Mouse (Mus musculus): ENCODE data around the gene Macf1. TPM values are rescaled to one million over a fixed set of nuclear protein-coding genes. Genes with fewer than 3 reads are reported as not detected.

Gene Macf1
- polyA plus RNA-seq (2015; fragmentation: Nextera tagmentation; extraction: Ambion mirVana), result 67.3 and 69.5 TPM in 2 replicates

DNA sequence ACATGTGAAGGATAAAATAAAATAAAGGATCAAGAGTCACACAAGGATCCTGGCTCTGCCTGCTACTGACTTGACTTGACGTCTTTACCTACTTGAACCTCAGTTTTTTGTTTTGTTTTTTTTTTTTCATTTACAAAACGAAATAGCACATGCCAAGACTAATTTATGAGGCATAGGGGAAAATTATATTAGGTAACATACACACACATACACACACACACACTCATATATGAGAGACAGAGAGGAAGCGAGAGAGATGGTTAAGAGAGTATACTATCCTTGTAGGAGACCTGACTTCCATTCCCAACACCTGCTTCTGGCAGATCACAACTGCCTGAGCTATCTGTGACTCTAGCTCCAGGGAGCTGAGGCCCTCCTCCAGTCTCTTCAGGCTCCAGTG is at the start of gene Macf1:
Gene Macf1 (minus strand): TSS at position 101 of the 400 bp plus-strand sequence.
- peaks cover 37% of the 10 kb centered on the region for H3K4me1 ChIP-seq (replicated peaks)
- H3K27me3 ChIP-seq, result no peaks in the 10 kb centered on the region
- H3K36me3 ChIP-seq, result peaks cover 37% of the 10 kb centered on the region
- peak within 1 kb of the TSS; percentile 91 for H3K4me3 ChIP-seq
- H3K27ac ChIP-seq, result no peak within 1 kb of the TSS
- no peak for ATAC-seq (ENCODE audit: low FRiP score)
- peak within 1 kb of the TSS; percentile 98 for H3K9ac ChIP-seq
- H3K4me2 ChIP-seq, result peak within 1 kb of the TSS; percentile 86
- no peaks in the 10 kb centered on the region for H3K9me3 ChIP-seq
- 85% methylated on average over 3 of the region's 3 CpGs for WGBS

DNA sequence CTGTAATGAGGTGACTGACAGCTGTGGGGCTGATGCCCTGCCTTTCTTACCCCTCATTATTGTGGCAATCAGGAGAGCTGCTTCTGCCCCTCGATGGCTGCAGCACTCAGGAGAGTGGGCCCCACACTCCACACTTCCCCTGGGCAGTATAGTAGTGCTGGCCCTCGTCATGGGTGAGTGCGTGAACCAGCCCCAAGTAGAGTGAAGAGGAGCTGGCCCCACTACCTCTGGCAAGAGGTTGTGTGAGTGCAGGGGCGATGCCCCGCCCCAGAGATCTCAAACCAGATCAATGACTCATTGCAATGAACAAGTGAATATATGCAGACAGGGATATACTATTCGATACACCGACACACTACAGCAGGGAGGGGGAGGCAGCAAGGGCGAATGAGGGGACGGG is 49.4 kb upstream of the Macf1 start:
- H3K36me3 ChIP-seq, result peaks cover 52% of the 10 kb centered on the region
- no peak for ATAC-seq (ENCODE audit: low FRiP score)
- no peaks in the 10 kb centered on the region for H3K9me3 ChIP-seq

DNA sequence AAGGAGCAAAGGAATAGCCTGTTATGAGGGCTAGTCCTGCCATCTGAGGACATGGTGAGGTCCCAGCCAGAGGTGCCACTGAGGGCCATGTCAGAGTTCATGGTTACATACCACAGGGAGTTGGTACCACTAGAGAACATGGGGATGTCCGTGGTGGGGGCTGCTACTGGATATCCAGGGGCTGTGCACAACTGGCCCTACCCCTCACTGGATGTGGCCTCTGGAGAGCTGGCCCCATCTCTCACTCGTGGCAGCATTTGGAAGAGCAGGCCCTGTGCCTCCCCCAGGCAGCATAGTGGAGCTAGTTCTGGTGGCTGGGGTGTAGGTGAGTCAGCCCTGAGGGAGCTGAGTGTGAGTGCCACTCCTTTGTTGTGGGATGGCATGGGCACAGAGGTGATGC is 48.8 kb upstream of the Macf1 start:
- WGBS, result 91% methylated on average over 2 of the region's 2 CpGs

More for the DNA sequence above, 49.4 kb upstream of the Macf1 start:
- no peak overlapping the region for H3K27ac ChIP-seq
- H3K4me1 ChIP-seq (replicated peaks), result no peaks in the 10 kb centered on the region
- H3K4me2 ChIP-seq, result no peak overlapping the region
- no peak overlapping the region for H3K9ac ChIP-seq
- no peaks in the 10 kb centered on the region for H3K27me3 ChIP-seq
- 97% methylated on average over 9 of the region's 9 CpGs for WGBS
- no peak overlapping the region for H3K4me3 ChIP-seq

DNA sequence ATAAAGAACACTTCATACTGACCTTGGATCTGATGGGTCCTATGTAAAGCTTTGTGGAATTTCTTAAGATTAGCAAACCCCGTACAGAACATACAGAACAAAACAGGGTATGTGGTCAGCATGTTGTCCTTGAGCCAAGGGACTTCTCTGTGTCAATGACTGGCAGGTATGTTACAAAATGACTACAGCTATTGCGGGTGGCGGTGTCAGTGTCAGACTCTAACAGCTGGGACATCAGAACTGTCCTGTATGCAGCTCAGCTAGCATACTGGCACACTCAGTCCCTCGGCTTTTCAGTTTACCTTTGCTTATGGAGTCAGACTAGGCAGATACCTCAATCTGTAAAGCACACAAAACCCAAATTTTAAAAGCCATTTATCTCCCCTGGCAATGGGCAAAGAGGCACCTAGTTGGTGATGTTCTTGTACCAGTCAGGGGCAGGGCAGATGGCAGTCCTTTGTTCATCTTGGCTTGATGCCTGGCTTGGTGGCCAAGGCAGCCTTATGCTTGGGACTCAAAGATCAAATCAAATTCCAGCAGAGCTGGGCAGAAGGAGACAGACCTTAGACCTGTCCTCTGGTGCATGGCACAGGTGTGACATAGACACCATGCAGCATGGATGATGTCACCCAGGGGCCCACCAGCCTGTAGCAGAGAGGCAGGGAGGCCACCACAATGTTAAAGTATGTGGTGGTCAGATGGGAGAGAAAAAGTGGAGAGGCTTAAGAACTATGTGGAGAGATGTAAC is 48.2 kb upstream of the Macf1 start:
- no peaks in the 10 kb centered on the region for H3K27me3 ChIP-seq
- no peak for ATAC-seq (ENCODE audit: low FRiP score)
- no peaks in the 10 kb centered on the region for H3K4me1 ChIP-seq (replicated peaks)
- no peaks in the 10 kb centered on the region for H3K9me3 ChIP-seq
- H3K4me2 ChIP-seq, result no peak overlapping the region
- H3K9ac ChIP-seq, result no peak overlapping the region
- H3K4me3 ChIP-seq, result no peak overlapping the region
- 96% methylated on average over 4 of the region's 4 CpGs for WGBS
- H3K36me3 ChIP-seq, result peaks cover 42% of the 10 kb centered on the region
- no peak overlapping the region for H3K27ac ChIP-seq

More for the DNA sequence above, 48.8 kb upstream of the Macf1 start:
- Histone ChIP-seq H3K9me3 (no peaks in the 10 kb centered on the region), H3K27ac (no peak overlapping the region), H3K36me3 (peaks cover 46% of the 10 kb centered on the region), H3K4me1 (replicated peaks) (no peaks in the 10 kb centered on the region), H3K4me3 (no peak overlapping the region), H3K4me2 (no peak overlapping the region), H3K9ac (no peak overlapping the region), H3K27me3 (no peaks in the 10 kb centered on the region)
- ATAC-seq (ENCODE audit: low FRiP score), result no peak

DNA sequence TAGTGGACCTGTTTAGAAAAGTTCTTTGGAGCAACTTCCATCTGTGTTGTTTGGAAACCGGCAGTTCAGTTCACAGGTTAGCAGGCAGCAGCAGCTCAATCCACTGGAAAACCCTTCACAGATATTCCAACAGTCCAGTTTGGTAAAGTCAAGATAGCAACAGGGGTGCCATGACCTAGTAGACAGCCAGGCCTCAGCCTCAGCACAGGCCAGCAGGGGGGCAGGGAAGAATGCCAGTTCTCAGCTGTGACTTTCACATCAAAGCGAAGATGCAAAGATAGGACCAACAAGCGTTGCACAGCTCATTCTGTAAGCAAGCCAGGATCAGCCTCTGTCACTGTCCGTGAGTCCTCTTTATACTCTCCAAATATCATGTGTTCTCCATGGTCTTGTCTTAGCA is 37.6 kb upstream of the Macf1 start:
- H3K4me2 ChIP-seq, result no peak overlapping the region
- H3K27ac ChIP-seq, result no peak overlapping the region
- H3K9me3 ChIP-seq, result no peaks in the 10 kb centered on the region
- peaks cover 11% of the 10 kb centered on the region for H3K4me1 ChIP-seq (replicated peaks)
- H3K4me3 ChIP-seq, result no peak overlapping the region
- no peaks in the 10 kb centered on the region for H3K36me3 ChIP-seq
- no peaks in the 10 kb centered on the region for H3K27me3 ChIP-seq
- no peak for ATAC-seq (ENCODE audit: low FRiP score)
- WGBS, result 84% methylated on average over 4 of the region's 4 CpGs
- no peak overlapping the region for H3K9ac ChIP-seq

DNA sequence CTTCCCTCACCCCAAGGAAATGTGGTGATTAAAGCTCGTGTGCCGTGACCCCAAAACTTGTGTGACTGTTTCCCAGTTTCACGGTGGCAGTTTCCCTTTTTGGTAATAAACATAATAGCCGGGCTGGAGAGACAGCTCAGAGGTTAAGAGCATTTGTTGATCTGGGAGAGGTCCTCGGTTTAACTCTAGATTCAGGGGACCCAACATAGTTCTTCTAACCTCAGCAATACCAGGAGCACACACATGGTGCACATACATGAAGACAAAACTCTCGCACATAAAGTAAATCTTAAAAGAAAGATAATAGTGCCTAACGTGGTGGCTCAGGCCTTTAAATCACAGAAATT is 34.2 kb upstream of the Macf1 start:
- H3K4me3 ChIP-seq, result peak overlapping the region; percentile 69
- peak overlapping the region; percentile 52 for H3K27ac ChIP-seq
- no peaks in the 10 kb centered on the region for H3K27me3 ChIP-seq
- H3K4me1 ChIP-seq (replicated peaks), result peaks cover 14% of the 10 kb centered on the region
- H3K9ac ChIP-seq, result peak overlapping the region; percentile 88
- no peaks in the 10 kb centered on the region for H3K9me3 ChIP-seq
- H3K4me2 ChIP-seq, result peak overlapping the region; percentile 78
- peak; percentile 59 for ATAC-seq (ENCODE audit: low FRiP score)
- 26% methylated on average over 7 of the region's 7 CpGs for WGBS
- peaks cover 20% of the 10 kb centered on the region for H3K36me3 ChIP-seq

DNA sequence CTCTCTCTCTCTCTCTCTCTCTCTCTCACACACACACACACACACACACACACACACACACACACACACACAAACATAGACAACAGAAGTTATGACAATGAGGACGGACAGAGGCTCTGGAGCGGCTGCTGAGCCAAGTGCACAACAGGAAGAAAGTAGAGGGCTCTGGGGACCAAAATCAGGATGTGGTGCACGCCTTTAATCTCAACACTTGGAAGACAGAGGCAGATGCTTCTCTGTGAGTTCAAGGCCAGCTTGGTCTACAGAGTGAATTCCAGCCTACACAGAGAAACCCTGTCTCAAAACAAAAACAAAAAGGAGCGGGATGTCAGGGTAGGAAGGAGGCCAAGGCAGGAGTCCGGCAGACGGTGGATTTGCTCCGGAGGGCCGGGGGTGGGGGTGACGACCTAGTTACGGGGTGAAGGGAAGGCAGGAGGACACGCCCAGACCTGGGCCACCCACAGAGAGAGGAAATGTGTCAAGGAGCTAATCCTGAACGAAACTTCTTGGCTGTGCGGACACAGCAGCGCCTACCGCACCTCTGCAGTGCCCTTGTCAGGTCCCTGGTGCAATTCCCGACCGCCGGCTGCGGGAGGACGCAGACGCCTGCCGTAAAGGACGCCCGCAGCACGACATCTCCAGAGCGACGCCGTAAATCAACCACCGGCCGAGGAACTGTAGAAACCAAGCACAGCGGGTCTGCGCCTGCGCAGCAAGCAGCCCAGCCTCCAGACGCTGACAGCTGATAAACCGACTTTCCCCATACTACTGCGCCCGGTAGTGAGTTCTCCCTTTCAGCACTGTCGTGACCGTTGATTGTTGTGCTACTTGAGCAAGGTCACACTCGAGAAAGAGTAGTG is 33.6 kb upstream of the Macf1 start, which contains the start of gene Ndufs5:
Gene Ndufs5 (minus strand): TSS at position 629 of the 860 bp plus-strand sequence.
- Histone ChIP-seq H3K27me3 (no peaks in the 10 kb centered on the region), H3K4me3 (peak within 1 kb of the TSS; percentile 69), H3K9me3 (no peaks in the 10 kb centered on the region), H3K4me2 (peak within 1 kb of the TSS; percentile 78), H3K36me3 (peaks cover 23% of the 10 kb centered on the region), H3K27ac (peak within 1 kb of the TSS; percentile 58), H3K4me1 (replicated peaks) (peaks cover 14% of the 10 kb centered on the region), H3K9ac (peak within 1 kb of the TSS; percentile 88)
- peak; percentile 96 for ATAC-seq (ENCODE audit: low FRiP score)
- under 1% methylated on average over 40 of the region's 40 CpGs for whole genome bisulfite sequencing

DNA sequence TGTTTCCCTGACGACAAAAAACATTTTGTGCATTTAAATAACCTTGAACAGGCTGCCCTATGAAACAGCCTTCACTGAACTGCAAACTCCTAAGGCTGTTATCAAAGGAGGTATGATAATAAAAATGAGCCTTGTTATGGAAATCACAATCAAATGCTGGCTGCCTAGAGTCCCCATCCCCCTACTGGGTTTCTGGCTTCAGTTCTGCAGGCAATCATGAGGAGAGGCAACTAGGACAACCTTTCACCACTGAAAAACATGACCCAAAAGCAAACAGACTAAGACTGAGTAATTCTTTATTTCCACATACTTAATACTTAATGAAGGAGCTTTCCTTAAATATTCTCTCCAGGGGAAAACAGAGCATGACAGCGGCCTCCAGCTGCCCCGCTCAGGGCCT is 28.3 kb upstream of the Macf1 start:
- Histone ChIP-seq H3K4me1 (replicated peaks) (peaks cover 8% of the 10 kb centered on the region), H3K36me3 (peaks cover 38% of the 10 kb centered on the region), H3K4me2 (no peak overlapping the region), H3K9ac (no peak overlapping the region), H3K27ac (no peak overlapping the region), H3K9me3 (no peaks in the 10 kb centered on the region), H3K4me3 (no peak overlapping the region), H3K27me3 (no peaks in the 10 kb centered on the region)
- 86% methylated on average over 3 of the region's 3 CpGs for WGBS
- no peak for ATAC-seq (ENCODE audit: low FRiP score)

DNA sequence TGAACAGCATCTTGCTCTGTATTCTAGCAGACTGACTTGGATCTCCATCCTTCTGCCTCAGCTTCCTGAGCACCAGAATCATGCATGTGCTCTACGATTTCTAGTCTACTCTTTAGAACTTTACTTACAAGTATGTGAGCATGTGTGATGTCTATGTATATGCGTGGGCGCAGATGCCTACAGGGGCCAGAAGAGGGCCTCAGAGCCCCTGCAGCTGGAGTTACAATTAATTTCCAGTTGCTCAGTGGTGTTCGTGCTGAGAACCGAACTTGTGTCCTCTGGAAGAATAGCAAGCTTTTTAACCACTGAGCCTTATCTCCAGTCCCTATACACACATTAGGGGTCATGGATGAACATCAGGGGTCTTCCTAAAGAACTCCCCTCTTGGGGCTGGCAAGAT is 23.2 kb upstream of the Macf1 start:
- Histone ChIP-seq H3K27ac (no peak overlapping the region), H3K4me3 (no peak overlapping the region), H3K9ac (no peak overlapping the region), H3K4me2 (no peak overlapping the region), H3K36me3 (peaks cover 13% of the 10 kb centered on the region), H3K27me3 (no peaks in the 10 kb centered on the region), H3K9me3 (no peaks in the 10 kb centered on the region), H3K4me1 (replicated peaks) (no peaks in the 10 kb centered on the region)
- 96% methylated on average over 5 of the region's 5 CpGs for WGBS
- ATAC-seq (ENCODE audit: low FRiP score), result no peak

DNA sequence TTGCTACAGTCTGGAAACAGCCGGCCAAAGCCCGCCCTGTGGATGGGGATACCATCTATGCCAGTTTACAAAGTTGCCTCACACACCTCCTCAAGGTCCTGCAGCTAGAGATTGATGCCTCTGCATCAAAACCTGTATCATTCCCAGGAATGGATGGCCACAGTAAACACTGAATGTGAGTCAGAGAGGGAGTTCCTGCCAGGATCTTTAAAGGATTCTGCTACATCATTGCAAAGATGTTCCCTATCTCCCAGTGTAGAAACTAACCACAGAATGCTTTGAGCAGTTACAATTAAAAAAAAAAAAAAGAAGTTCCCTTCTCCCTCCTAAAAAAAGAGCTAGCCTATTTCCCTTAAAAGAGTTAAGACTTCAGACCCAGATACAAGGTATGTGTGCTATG is 21.2 kb upstream of the Macf1 start:
- Histone ChIP-seq H3K4me2 (no peak overlapping the region), H3K4me3 (no peak overlapping the region), H3K27ac (no peak overlapping the region), H3K4me1 (replicated peaks) (no peaks in the 10 kb centered on the region), H3K9ac (no peak overlapping the region), H3K36me3 (no peaks in the 10 kb centered on the region), H3K27me3 (no peaks in the 10 kb centered on the region), H3K9me3 (no peaks in the 10 kb centered on the region)
- 91% methylated on average over 2 of the region's 2 CpGs for WGBS
- ATAC-seq (ENCODE audit: low FRiP score), result no peak

DNA sequence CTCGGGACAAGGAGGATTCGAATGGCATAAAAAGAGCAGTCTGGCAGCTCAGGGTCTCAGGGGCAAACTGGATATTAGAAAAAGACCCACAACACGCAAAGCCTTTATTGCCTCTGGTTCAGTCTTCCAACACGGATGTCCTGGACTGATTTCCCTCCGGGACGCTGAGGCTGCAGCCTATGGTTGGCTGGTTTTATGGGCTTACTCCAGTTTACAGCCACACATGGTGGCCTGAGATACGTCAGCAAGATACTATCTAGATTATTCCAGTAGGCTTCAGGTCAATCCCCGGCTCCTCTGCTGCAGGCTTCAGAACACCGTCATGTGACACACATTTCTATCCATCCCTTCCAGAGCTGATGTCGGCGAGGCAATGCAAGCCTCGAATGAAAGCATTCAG is 9.2 kb upstream of the Macf1 start:
- no peak overlapping the region for H3K4me3 ChIP-seq
- ATAC-seq (ENCODE audit: low FRiP score), result no peak
- no peaks in the 10 kb centered on the region for H3K36me3 ChIP-seq
- H3K9me3 ChIP-seq, result no peaks in the 10 kb centered on the region
- no peak overlapping the region for H3K27ac ChIP-seq
- no peaks in the 10 kb centered on the region for H3K4me1 ChIP-seq (replicated peaks)
- H3K27me3 ChIP-seq, result no peaks in the 10 kb centered on the region
- no peak overlapping the region for H3K4me2 ChIP-seq
- WGBS, result 75% methylated on average over 12 of the region's 12 CpGs
- H3K9ac ChIP-seq, result no peak overlapping the region

DNA sequence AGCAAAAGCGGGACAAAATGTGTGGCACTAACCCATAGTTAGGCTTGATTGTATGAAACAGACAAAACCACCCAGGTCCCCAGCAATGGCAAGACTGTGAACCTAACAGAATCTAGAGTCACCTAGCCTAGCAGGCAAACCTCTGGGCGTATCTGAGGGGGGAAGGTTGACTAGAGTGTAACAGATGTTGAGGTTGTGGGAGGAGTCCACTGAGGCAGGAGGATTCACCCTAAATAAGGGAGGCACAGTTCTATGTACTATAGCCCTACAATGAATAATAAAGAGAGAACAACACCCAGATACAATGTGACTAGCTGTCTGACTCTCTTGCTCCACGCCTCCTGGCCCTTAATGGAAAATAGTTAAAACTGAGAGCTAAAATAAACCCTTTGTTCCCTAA is 7.9 kb upstream of the Macf1 start:
- 87% methylated on average over 3 of the region's 3 CpGs for WGBS
- Histone ChIP-seq H3K4me3 (no peak overlapping the region), H3K27ac (no peak overlapping the region), H3K9me3 (no peaks in the 10 kb centered on the region), H3K9ac (no peak overlapping the region), H3K4me2 (no peak overlapping the region), H3K4me1 (replicated peaks) (0 out of 2 replicates have a peak, but pooled peaks cover 3% of the 10 kb centered on the region), H3K36me3 (no peaks in the 10 kb centered on the region), H3K27me3 (no peaks in the 10 kb centered on the region)
- no peak for ATAC-seq (ENCODE audit: low FRiP score)

Measured in hindbrain, embryonic 13.5 days (tissue).